Mouse (Mus musculus): ENCODE measurements around the gene Il17rd.

DNA sequence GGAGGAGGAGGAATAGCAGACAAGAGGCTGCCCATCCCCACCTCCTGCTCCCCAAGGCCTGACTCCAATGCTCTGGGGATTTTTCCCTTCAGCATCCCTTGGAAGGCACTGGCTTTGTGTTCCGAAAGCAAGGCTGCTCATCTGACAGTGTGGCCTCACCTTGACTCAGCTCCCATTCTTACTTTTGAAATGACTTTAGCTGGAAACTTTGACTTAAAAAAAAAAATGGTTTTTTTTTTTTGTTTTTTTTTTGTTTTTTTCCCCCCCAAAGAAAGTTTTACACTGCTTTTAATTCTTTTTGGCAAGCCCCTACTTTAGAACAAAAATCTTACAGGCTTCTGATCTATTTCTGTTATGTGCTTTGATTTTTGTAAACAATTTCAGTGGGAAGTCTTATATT, 24.6 kb downstream of the Il17rd start:
- no peak for TF ChIP-seq ZNF384 (IDR thresholded peaks at IDR 0.05; ENCODE audit: low read depth, low read length)
- TF ChIP-seq RCOR1 (IDR thresholded peaks at IDR 0.05; ENCODE audit: low read depth, low read length) = no peak
- no peak for TF ChIP-seq CTCF (IDR thresholded peaks at IDR 0.05 in 2 of 3, conservative IDR thresholded peaks at IDR 0.05 in 1 of 3; ENCODE audit: control insufficient read depth in 1 of 3, insufficient read depth in 1 of 3, low read depth in 2 of 3, low read length in 3 of 3, poor library complexity in 1 of 3, severe bottlenecking in 1 of 3)
- TF ChIP-seq MAX (IDR thresholded peaks at IDR 0.05; ENCODE audit: low read length) = no peak
- no peak for TF ChIP-seq UBTF (IDR thresholded peaks at IDR 0.05; ENCODE audit: borderline replicate concordance, insufficient read depth, low read depth, low read length)
- TF ChIP-seq MYB (IDR thresholded peaks at IDR 0.05; ENCODE audit: low read depth, low read length) = no peak
- TF ChIP-seq TCF12 (IDR thresholded peaks at IDR 0.05; ENCODE audit: low read depth, low read length) = no peak
- TF ChIP-seq EP300 (IDR thresholded peaks at IDR 0.05; ENCODE audit: low read depth in 1 of 2, low read length in 2 of 2) = no peak
- no peak for TF ChIP-seq TAL1 (IDR thresholded peaks at IDR 0.05; ENCODE audit: low read length)
- TF ChIP-seq USF1 (IDR thresholded peaks at IDR 0.05; ENCODE audit: low read depth, low read length) = no peak
- TF ChIP-seq MYC (IDR thresholded peaks at IDR 0.05; ENCODE audit: low read depth, low read length) = no peak
- TF ChIP-seq POLR2A (IDR thresholded peaks at IDR 0.05; ENCODE audit: control insufficient read depth in 1 of 2, insufficient read depth in 1 of 2, low read depth in 1 of 2, low read length in 2 of 2, poor library complexity in 1 of 2) = no peak
- TF ChIP-seq ZMIZ1 (IDR thresholded peaks at IDR 0.05; ENCODE audit: low read depth, low read length) = no peak
- TF ChIP-seq MXI1 (IDR thresholded peaks at IDR 0.05; ENCODE audit: low read depth, low read length) = no peak
